Mouse (Mus musculus) NIH3T3 (cell line): ENCODE results near the gene Aldoc.

Experiments used
- DNase-seq: peaks from one replicate; pipeline ENCODE4 v3.0.0-alpha.2; 2012; ENCODE audit warnings: low read depth

The Aldoc gene

GRCm38 (mm10) chr11:78322860-78323259, at the start of gene Aldoc:
Aldoc (plus strand) TSS chr11:78322968.
- DNase-seq = peak; percentile 12

DNA sequence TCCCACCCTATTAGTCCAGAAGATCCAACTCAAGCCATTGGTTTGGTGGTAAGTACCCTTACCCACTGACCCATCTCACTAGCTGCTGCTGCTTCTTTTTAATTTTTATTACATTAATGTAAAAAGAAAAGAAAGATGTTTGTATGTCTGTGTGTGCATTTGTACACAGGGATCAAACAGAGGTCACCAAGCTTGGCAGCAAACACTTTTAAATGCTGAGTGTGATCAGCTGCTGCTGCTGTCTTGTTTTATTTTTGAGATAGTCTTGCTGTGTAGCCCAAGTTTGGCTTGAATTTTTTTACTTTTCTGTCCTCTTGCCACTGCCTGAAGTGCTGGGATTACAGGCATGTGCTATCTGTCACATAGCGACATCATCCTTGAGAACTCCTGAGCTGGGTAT, 47.2 kb upstream of the Aldoc start:
- DNase-seq = no peak

DNA sequence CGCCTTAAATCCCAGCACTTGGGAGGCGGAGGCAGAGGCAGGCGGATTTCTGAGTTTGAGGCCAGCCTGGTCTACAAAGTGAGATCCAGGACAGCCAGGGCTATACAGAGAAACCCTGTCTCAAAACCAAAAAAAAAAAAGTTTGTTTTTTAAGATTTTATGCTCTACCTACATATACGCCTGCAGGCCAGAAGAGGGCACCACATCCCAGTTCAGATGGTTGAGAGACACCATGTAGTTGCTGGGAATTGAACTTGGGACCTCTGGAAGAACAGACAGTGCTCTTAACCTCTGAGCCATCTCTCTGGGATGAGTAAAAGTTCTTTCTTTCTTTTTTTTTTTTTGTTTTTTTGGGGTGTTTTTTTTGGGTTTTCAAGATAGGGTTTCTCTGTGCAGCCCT, 46.6 kb upstream of the Aldoc start:
- peak; percentile 37 for DNase-seq

DNA sequence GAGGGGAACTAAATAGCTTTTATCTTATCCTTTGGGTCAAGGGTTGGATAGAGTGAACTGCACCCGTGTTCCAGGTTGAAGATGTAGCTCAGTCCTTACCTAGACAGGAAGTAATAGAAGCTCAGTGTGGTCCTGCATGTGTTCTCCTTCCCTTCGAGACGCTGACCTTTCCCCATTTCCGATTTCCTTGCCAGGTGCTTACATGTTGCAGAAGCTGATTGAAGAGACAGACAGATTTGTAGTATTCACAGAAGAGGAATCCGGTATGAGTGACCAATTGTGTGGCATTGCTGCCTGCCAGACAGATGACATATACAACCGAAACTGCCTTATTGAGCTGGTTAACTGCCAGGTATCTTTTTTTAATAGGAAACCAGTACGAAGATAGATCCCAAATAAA, 43.9 kb upstream of the Aldoc start:
- DNase-seq = no peak

DNA sequence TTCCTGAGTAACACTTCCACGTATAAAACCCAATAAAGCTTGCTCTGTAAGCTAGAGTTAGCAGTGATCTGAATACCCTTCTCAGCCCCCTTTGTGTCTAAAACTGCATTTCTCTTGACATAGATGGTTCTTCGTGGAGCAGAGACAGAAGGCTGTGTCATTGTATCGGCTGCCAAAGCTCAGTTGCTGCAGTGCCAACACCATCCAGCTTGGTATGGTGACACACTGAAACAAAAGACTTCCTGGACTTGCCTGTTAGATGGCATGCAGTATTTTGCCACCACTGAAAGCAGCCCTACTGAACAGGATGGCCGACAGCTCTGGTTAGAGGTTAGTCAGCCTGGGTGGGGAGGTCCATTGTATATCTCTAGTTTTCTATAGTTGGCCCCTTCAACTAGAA, 43.2 kb upstream of the Aldoc start:
- no peak for DNase-seq

DNA sequence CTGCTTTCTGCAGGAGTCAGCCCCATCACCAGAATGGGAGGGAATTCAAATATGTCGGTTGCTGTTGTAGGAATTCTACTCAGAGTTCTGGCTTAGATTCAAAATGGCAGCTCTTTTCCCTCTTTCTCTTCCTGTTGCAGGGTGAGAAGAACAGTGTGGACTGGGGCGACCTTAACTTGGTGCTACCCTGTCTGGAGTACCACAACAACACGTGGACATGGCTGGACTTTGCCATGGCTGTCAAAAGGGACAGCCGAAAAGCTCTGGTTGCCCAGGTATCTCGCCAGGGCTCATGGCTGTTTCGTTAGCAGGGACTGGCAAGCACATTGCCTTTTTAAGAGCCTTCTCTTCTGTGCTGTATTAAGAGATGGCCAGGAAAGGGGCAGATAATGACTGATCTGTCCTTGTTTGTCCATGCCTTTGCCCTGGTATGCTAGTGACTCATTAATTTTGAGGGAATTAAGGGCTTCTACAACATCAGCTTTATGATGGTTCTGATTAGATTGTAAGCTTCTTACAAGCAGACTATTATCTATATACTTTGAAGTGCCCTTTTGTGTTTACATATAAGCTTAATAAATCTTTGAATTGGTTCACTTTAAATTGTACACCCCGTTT, 33.5 kb upstream of the Aldoc start:
- DNase-seq = no peak

GRCm38 (mm10) chr11:78290654-78291053, 32.1 kb upstream of the Aldoc start, which contains the start of gene BC030499:
BC030499 (plus strand) TSS chr11:78290841.
- DNase-seq = no peak

DNA sequence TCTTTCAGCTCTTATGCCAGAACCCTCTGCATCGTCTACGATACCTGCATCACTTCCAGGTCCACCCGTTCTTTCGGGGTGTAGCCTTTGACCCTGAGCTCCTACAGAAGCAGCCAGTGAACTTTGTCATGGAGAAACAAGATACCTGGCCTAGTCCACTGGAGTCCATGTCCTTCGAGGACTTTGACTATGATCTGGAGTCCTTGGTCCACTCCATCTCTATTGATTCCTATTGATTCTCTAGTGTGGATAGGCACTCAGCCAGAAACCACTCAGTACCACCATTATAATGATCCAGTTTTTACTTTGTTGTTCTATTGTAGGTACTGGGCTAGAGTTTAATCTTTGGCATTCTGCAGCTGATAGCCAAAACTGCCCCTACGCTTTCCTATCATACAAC, 28.2 kb upstream of the Aldoc start:
- no peak for DNase-seq

DNA sequence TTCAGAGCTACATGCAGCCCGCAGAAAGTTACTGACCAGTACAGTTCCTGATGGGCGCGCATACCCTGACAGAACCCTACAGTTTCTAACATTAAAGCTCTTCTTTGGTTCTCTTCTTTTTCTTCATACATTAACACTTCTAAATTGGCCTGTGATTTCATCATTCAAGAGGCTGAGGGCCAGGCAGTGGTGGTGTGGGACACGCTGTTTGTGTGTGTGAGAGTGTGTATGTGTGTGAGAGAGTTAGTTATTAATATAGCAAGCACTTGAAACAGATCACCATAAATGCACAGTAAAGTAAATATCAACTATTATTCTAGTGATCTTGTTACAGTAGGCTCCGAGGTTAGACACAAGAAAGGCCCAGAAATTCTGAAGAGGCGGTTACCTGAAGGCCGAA, 21.9 kb upstream of the Aldoc start:
- DNase-seq = no peak

GRCm38 (mm10) chr11:78301357-78302084, 21.2 kb upstream of the Aldoc start, which contains the start of gene Spag5:
Spag5 (plus strand) TSS chr11:78301529.
- peak; percentile 93 for DNase-seq

DNA sequence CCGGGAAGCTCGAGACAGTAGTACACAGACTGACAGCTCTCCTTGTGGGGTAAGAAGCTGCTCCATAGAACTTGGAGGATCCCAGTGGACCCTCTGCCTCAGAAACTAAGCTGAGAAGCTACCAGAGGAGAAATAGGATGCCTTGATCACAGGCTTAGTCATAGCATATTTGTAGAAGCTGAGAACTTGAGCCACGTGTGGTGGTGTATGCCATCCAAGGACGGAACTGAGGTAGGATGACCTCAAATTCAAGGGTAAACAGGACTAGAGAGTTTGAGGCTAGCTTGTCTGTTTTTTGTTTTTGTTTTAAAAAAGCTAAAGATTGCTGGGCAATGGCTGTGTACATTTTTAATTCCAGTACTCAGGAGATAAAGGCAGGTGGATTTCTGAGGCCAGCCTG, 17.5 kb upstream of the Aldoc start:
- no peak for DNase-seq

DNA sequence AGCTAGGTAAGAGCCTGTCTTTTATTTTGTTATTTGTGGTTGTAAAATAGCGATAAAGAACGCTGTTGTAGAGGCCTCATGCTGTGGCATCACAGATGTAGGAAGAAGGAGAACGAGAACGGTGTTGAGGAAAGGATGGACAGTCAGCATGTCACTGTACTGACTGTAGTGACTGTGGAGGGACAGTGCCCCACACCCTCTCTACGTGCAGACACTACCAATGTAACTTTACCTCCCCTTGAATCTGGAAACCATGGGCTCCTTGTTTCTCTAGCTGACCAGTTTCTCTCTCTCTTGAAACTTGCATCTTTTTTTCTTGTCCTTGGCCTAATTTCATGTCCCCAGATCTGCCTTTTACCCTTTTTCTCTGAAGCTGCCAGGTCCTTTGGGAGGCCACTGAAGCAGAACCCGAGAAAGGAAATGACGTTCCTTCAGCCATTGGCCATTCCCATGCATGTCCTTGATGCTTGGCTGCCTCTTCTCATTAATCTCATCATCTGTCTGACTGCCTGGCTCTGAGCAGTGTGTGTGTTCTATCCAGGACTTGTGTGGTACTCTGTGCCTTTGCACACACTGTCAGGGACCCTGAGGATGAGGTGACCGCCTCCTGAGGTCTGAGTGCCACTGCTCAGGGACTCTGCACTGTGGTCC, 11.8 kb upstream of the Aldoc start:
- DNase-seq = no peak

- no peak for DNase-seq
Observed at GRCm38 (mm10) chr11:78313662-78314061, 9.1 kb upstream of the Aldoc start.

GRCm38 (mm10) chr11:78318411-78318810, 4.4 kb upstream of the Aldoc start:
- no peak for DNase-seq

DNA sequence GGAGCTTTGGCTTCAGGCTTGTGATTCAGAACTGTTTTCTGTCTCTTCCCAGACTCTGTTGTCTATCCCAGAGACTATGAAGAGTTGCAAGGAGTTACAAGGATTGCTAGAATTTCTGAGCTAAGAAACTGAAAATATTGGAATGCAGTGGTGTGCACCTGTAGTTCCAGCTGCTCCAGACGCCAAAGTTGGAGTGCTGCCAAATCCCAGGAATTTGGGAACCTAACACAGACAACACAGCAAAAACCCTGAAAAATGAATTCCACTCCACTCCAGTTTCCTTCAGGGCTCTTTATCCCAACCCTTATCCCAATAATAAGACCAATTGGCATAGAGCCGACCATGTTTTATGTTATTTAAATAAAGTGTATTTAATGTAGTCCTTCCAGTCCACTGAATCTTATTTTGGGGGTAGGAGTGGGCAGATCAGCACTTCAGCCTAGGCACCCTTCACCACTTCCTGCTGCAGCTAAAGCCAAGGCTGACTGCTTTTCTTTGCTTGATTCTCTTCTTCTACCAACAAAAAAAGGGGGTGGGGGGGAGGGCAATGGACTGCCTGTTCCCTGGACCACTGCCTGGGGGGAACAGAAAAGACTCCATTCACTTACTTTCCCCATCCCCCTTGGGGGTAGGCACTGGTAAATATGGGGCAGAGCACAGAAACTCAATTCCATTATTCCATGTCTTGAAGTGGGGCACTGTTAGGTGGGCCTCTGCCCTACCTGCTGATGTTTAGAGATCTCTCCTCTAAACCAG, 514 bp upstream of the Aldoc start:
- no peak for DNase-seq

DNA sequence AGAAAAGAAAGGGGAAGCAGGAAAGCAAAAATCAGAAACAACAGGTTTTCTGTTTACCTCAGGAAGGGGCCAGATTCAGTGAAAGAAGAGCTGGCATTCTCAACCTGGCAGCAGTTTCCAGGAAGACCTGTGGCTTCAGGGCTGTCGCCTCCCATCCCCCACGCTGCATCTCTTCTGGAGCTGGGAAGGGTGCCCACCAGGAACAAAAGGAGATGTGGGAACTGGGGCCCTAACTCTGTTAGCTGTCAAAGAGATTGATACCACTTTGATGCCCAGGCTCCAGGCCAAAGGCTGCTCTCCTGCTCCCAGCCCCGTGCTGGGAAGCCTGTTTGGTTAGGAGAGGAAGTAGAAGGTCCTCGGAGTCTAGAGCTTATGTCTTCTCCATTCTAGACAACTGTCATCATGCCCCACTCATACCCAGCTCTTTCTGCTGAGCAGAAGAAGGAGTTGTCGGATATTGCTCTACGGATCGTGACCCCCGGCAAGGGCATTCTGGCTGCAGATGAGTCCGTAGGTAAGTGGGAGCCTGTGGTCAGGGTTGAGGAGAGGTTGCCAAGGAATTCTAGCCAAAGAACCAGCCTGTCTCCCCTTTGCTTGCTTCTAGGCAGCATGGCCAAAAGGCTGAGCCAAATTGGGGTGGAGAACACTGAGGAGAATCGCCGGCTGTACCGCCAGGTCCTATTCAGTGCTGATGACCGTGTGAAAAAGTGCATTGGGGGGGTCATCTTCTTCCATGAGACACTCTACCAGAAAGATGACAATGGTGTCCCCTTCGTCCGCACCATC, 1.4 kb downstream of the Aldoc start:
- DNase-seq = no peak

- no peak for DNase-seq
Observed at GRCm38 (mm10) chr11:78324965-78325364, 2.2 kb downstream of the Aldoc start.

DNA sequence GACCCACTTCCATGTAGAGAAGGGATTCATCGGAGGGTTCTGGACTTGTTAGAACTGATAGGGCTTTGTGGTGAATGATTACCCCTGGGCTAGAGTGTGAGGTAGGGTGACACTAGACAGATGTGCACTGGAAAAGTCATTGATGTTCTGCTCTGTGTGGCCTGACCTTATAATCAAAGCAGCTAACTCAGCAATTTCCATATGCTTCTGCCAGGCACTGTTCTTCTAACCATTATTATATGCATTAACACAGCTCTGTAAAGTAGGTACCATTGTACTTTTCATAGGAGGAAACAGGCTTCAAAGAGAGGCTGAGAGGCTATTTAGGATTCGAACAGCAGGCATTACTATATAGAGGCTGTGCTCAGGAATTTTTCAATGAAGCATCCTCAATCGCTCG, 4.4 kb downstream of the Aldoc start:
- no peak for DNase-seq

DNA sequence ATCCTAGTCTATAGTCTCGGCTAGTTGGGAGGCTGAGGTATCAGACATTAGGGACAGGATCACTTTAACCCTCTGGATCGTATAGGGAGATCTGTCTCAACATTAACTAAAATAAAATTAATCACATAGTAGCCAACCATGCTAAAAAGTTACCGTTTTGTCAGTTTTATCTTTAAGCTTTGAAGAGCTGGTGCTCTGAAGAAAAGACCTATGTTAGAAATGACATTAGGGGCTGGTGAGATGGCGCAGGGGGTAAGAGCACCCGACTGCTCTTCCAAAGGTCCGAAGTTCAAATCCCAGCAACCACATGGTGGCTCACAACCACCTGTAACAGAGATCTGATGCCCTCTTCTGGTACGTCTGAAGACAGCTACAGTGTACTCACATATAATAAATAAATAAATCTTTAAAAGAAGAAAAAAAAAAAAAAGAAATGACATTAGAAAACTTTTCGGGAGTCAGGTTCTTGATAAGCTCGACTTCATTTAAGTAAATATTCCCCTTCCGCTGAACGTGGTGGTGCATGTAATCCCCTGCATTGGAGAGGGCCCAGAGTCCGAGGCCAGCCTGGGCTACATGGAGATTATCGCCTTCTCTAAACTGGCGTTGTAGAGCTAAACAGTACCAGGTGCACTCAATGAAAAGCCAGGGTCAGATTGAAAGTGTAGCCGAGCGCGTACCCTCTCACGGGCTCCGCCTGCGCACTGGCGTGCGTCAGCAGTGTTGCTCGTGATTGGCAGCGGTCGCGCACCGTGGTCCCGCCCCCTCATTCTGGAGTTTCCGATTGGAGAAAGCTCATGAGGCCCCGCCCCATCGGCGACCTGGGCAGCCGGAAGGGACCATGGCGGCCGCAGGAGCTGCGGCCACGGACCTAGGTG, 5.1 kb downstream of the Aldoc start, which contains the start of gene Pigs:
TSS of gene Pigs (plus strand) at position 782 of the 878 bp plus-strand sequence.
- DNase-seq = peak; percentile 98

GRCm38 (mm10) chr11:78328512-78329056, 5.8 kb downstream of the Aldoc start:
- DNase-seq = no peak
